Mouse (Mus musculus) activated CD4-positive, CD25-positive, alpha-beta regulatory T cell, adult 4 months (primary cell): ENCODE data around the gene Gm5128. TPM values are rescaled to one million over a fixed set of nuclear protein-coding genes. Genes with fewer than 3 reads are reported as not detected.
"Not testable (repeated sequence)": the region's sequence is repeated elsewhere in the genome, so short reads cannot be mapped to it uniquely, and the experiment has no call there.

Source experiments
- ATAC-seq: one replicate; pipeline ENCODE4 v1.8.0; 2017
- polyA plus RNA-seq, 2 experiments: library from polyadenylated mRNA; unstranded; fragments of 100-300 nt; shearing (Covaris generic); gene quantifications; one replicate each; pipeline ENCODE4 v1.2.1; 2017

Gm5128 gene
- polyA plus RNA-seq = not detected

- ATAC-seq = not testable (repeated sequence)
Measured at GRCm38 (mm10) chrX:135372984-135373383, at the start of gene Gm5128. Gene Gm5128, plus strand, starts transcription at chrX:135373284.

- not testable (repeated sequence) for ATAC-seq
Measured at GRCm38 (mm10) chrX:135360685-135361084, 12.4 kb upstream of the Gm5128 start.

GRCm38 (mm10) chrX:135361943-135362342 lies 11.1 kb upstream of the Gm5128 start:
- peak; percentile 36 for ATAC-seq

GRCm38 (mm10) chrX:135403578-135403977 lies 30.5 kb downstream of the Gm5128 start:
- not testable (repeated sequence) for ATAC-seq

GRCm38 (mm10) chrX:135421203-135421602 lies 48.1 kb downstream of the Gm5128 start:
- not testable (repeated sequence) for ATAC-seq

- not testable (repeated sequence) for ATAC-seq
Measured at GRCm38 (mm10) chrX:135421824-135422223, 48.7 kb downstream of the Gm5128 start.

GRCm38 (mm10) chrX:135422473-135422872 lies 49.4 kb downstream of the Gm5128 start:
- not testable (repeated sequence) for ATAC-seq

Other genes starting within 250 kb of the Gm5128 start
- under 1 TPM in 1 of 2 experiments, not detected in 1; 0.12 TPM for gene Gm15023, start 195.7 kb upstream of the Gm5128 start, polyA plus RNA-seq
- gene Tceal6, start 162.6 kb upstream of the Gm5128 start, polyA plus RNA-seq = not detected
- not detected for gene Pramel3, start 71.0 kb upstream of the Gm5128 start, polyA plus RNA-seq
- gene Gm7903, start 60.6 kb downstream of the Gm5128 start, polyA plus RNA-seq = not detected
- under 1 TPM in 1 of 2 experiments, not detected in 1; 0.12 TPM for gene AV320801, start 121.3 kb downstream of the Gm5128 start, polyA plus RNA-seq
- not detected for gene Nxf7, start 225.5 kb downstream of the Gm5128 start, polyA plus RNA-seq